Mouse (Mus musculus) effector memory CD4-positive, alpha-beta T cell, adult 7 months (primary cell): ENCODE measurements around the gene Dpt. TPM values are rescaled to one million over a fixed set of nuclear protein-coding genes. Genes with fewer than 3 reads are reported as not detected.

ENCODE experiments used
- polyA plus RNA-seq: library from polyadenylated mRNA; unstranded; fragments of 100-300 nt; shearing (Covaris generic); gene quantifications from one replicate; pipeline ENCODE4 v1.2.1, GENCODE M21; 2017

The Dpt gene
- not detected for polyA plus RNA-seq

GRCm38 (mm10) chr1:164796471-164796870 lies at the start of gene Dpt:
Gene Dpt (plus strand): TSS chr1:164796644.

Other genes starting within 250 kb of the Dpt start
- 31.0 TPM for gene Xcl1, start 138.9 kb downstream of the Dpt start, polyA plus RNA-seq